Mouse (Mus musculus) hindbrain, embryonic 16.5 days (tissue): ENCODE data around the gene Sesn2. TPM values are rescaled to one million over a fixed set of nuclear protein-coding genes. Genes with fewer than 3 reads are reported as not detected.
"Not testable (repeated sequence)": the region's sequence is repeated elsewhere in the genome, so short reads cannot be mapped to it uniquely, and the experiment has no call there.

Source experiments
- ATAC-seq: fragments of 200-750 bp; cut with Nextera tagmentation; 2 replicates; pipeline ENCODE4 v1.8.0; 2017; ENCODE audit warnings: moderate TSS enrichment, moderate library complexity
- H3K27ac ChIP-seq: fragments of 300-500 bp; sonication (generic); 2 replicates; pipeline ENCODE4 v1.5.1; 2014; ENCODE audit warnings: low read depth, mild to moderate bottlenecking, control low read depth, low read length, moderate library complexity
- H3K27me3 ChIP-seq: fragments of 300-500 bp; sonication (generic); replicated peaks from 2 replicates; pipeline ENCODE4 v1.6.1; 2014; ENCODE audit warnings: low read length; ENCODE audit not compliant: control insufficient read depth, insufficient read depth
- H3K36me3 ChIP-seq: fragments of 300-500 bp; sonication (generic); 2 replicates; pipeline ENCODE4 v1.6.1; 2014; ENCODE audit warnings: mild to moderate bottlenecking, low read length, moderate library complexity, mixed read lengths; ENCODE audit not compliant: control insufficient read depth, insufficient read depth
- H3K4me1 ChIP-seq: fragments of 300-500 bp; sonication (generic); 2 replicates; pipeline ENCODE4 v1.6.1; 2014; ENCODE audit warnings: low read depth, low read length; ENCODE audit not compliant: control insufficient read depth, insufficient read depth
- H3K4me2 ChIP-seq: fragments of 300-500 bp; sonication (generic); 2 replicates; pipeline ENCODE4 v1.6.1; 2014; ENCODE audit warnings: mild to moderate bottlenecking, low read length, control low read depth, moderate library complexity
- H3K4me3 ChIP-seq: fragments of 300-500 bp; sonication (generic); 2 replicates; pipeline ENCODE4 v1.5.1; 2014; ENCODE audit warnings: mild to moderate bottlenecking, low read length, control low read depth, moderate library complexity
- H3K9ac ChIP-seq: fragments of 300-500 bp; sonication (generic); 2 replicates; pipeline ENCODE4 v1.6.1; 2014; ENCODE audit warnings: low read depth, mild to moderate bottlenecking, control low read depth, low read length, moderate library complexity
- H3K9me3 ChIP-seq: fragments of 300-500 bp; sonication (generic); 2 replicates; pipeline ENCODE4 v1.6.1; 2014; ENCODE audit warnings: mild to moderate bottlenecking, low read length, moderate library complexity; ENCODE audit not compliant: control insufficient read depth
- WGBS: fragments of 180-500 bp; shearing (Covaris S2); extraction: QIAGEN DNeasy Blood & Tissue Kit; methylation state at CpG from one replicate; pipeline ENCODE4 v1.1.7; 2014; 5-methylcytosine and 5-hydroxymethylcytosine counted together
- polyA plus RNA-seq: library from polyadenylated mRNA; unstranded; fragments of >200 nt; fragmentation: Nextera tagmentation; extraction: Ambion mirVana; gene quantifications from 2 replicates; pipeline ENCODE4 v1.2.1, GENCODE M21; 2015

Gene Sesn2
- polyA plus RNA-seq, 1 experiment from 2014 or later = 13.3 TPM

DNA sequence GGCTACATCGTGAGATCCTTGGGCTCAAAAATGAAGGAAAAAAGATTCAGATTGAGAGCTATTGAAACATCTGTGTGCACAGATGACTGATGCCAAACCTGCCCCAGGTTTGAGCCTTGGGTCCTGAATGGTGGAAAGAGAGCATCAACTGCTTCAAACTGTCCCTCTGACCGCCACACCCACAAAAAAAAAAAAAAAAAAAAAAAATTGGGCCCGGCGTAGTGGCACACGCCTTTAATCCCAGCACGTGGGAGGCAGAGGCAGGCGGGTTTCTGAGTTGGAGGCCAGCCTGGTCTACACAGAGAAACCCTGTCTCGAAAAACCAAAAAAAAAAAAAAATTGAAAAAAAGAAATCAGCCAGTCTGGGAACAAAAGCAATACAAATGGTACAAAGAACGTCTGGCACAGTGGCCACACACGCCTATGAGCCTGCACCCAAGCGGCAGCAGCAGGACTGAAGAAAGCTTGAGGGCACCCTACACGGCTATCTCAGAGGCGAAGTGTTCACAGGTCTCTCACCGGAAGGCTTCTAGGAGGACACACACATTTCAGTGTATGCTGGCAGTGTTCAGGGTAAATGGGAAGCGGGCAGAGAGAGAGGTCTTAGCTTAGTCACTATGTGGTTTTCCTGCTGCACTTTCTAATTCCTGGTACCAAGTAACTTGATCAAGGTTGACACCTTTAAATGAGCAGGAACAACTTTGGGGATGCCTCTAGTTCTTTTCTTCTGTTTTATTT lies 19.9 kb downstream of the Sesn2 start:
- no peak overlapping the region for H3K27ac ChIP-seq
- WGBS = 90% methylated on average over 15 of the region's 15 CpGs
- H3K4me1 ChIP-seq = no peaks in the 10 kb centered on the region; the same call in 1 of the 2 replicates
- H3K4me2 ChIP-seq = no peak overlapping the region
- no peak overlapping the region for H3K9ac ChIP-seq
- no peaks in the 10 kb centered on the region; the same call in 1 of the 2 replicates for H3K36me3 ChIP-seq
- no peaks in the 10 kb centered on the region for H3K27me3 ChIP-seq
- ATAC-seq = no peak
- no peak overlapping the region for H3K4me3 ChIP-seq
- no peaks in the 10 kb centered on the region for H3K9me3 ChIP-seq

- Histone ChIP-seq H3K9ac (no peak overlapping the region), H3K36me3 (no peaks in the 10 kb centered on the region; the same call in 1 of the 2 replicates), H3K27ac (no peak overlapping the region), H3K4me2 (no peak overlapping the region), H3K4me3 (no peak overlapping the region), H3K9me3 (no peaks in the 10 kb centered on the region), H3K4me1 (no peaks in the 10 kb centered on the region; the same call in 1 of the 2 replicates), H3K27me3 (no peaks in the 10 kb centered on the region)
- WGBS = 87% methylated on average over 6 of the region's 6 CpGs
- ATAC-seq = no peak
Measured at GRCm38 (mm10) chr4:132488976-132489375, 21.3 kb downstream of the Sesn2 start.

GRCm38 (mm10) chr4:132488521-132488920 lies 21.8 kb downstream of the Sesn2 start:
- Histone ChIP-seq H3K9ac (no peak overlapping the region), H3K36me3 (no peaks in the 10 kb centered on the region; the same call in 1 of the 2 replicates), H3K4me3 (no peak overlapping the region), H3K27ac (no peak overlapping the region), H3K4me2 (no peak overlapping the region), H3K4me1 (no peaks in the 10 kb centered on the region; the same call in 1 of the 2 replicates), H3K27me3 (no peaks in the 10 kb centered on the region), H3K9me3 (no peaks in the 10 kb centered on the region)
- ATAC-seq = no peak
- WGBS = 89% methylated on average over 3 of the region's 3 CpGs

DNA sequence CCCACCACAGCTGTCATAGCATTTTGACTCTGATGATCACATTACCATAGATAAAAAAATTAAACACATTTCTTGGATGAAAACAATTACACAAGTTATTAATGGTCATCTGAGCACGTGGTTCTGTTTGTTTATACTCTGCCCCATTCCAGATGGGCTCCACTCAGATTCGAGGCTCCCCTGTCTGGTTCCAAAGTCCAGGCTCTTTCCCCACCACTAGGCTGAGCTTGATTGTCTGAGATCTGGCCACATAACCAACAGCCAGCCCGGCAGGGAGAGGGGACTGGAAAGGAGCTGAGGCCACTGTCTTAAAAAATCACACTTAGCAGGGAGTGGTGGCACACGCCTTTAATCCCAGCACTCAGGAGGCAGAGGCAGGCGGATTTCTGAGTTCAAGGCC lies 25.5 kb downstream of the Sesn2 start:
- H3K36me3 ChIP-seq = no peaks in the 10 kb centered on the region
- H3K9me3 ChIP-seq = no peaks in the 10 kb centered on the region
- H3K4me2 ChIP-seq = no peak overlapping the region
- H3K4me3 ChIP-seq = no peak overlapping the region
- H3K27ac ChIP-seq = no peak overlapping the region
- ATAC-seq = no peak
- H3K4me1 ChIP-seq = no peaks in the 10 kb centered on the region
- no peaks in the 10 kb centered on the region for H3K27me3 ChIP-seq
- WGBS = 78% methylated on average over 5 of the region's 5 CpGs
- H3K9ac ChIP-seq = no peak overlapping the region

- Histone ChIP-seq H3K4me3 (no peak overlapping the region), H3K27ac (no peak overlapping the region), H3K36me3 (no peaks in the 10 kb centered on the region), H3K27me3 (no peaks in the 10 kb centered on the region), H3K9ac (no peak overlapping the region), H3K4me1 (no peaks in the 10 kb centered on the region), H3K4me2 (no peak overlapping the region), H3K9me3 (no peaks in the 10 kb centered on the region)
- 87% methylated on average over 4 of the region's 4 CpGs for WGBS
- no peak for ATAC-seq
Measured at GRCm38 (mm10) chr4:132484231-132484630, 26.1 kb downstream of the Sesn2 start.

DNA sequence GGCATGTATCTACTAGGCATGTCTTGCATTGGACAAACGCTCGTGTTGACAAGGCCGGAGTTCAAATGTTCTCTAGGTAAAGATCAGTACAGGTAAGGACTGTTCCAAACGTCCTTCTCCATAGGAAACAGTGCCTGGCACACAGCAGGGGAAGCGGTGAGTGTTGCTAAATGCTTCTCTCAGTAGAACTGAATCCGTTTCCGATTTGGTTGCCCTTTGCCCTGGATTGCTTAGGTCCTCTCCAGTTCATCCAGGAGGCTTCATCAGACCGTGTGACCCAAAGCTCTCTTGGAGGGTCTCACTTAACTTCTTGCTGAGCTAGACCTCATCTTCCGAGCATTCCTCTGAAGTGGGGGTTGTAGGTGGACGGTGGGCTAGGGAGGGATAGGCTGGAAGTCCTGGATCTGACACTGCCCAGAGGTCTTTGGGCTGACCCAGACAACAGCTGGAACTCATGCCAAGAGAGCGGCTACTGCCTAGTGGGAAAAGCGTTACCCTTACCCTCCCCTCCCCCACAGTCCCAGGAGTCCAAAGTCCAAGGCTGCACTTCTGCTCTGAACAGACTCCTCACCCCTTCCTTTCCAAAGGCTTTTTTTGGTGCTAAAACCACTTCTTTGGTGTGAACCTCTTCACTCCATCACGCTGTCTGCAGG lies 27.2 kb downstream of the Sesn2 start:
- WGBS = 83% methylated on average over 13 of the region's 13 CpGs
- Histone ChIP-seq H3K27me3 (no peaks in the 10 kb centered on the region), H3K9me3 (no peaks in the 10 kb centered on the region), H3K27ac (no peak overlapping the region), H3K4me3 (no peak overlapping the region), H3K36me3 (no peaks in the 10 kb centered on the region), H3K4me2 (no peak overlapping the region), H3K9ac (no peak overlapping the region), H3K4me1 (no peaks in the 10 kb centered on the region)
- ATAC-seq = no peak

DNA sequence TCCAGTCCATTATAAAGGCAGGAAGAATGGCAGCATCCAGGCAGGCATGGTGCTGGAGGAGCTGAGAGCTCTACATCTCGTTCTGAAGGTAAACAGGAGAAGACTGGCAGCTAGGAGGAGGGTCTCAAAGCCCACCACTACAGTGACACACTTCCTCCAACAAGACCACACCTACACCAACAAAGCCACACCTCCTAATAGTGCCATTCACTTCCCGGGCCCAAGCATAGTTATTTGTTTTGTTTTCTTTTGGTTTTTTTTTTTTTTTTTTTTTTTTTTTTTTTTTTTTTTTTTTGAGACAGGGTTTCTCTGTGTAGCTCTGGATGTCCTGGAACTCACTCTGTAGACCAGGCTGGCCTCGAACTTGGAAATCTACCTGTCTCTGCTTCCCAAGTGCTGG lies 28.2 kb downstream of the Sesn2 start:
- H3K36me3 ChIP-seq, H3K9ac ChIP-seq, ATAC-seq, H3K4me3 ChIP-seq, H3K9me3 ChIP-seq, H3K4me2 ChIP-seq, H3K4me1 ChIP-seq, H3K27me3 ChIP-seq, H3K27ac ChIP-seq: not testable (repeated sequence)
- 79% methylated on average over 3 of the region's 3 CpGs for WGBS

DNA sequence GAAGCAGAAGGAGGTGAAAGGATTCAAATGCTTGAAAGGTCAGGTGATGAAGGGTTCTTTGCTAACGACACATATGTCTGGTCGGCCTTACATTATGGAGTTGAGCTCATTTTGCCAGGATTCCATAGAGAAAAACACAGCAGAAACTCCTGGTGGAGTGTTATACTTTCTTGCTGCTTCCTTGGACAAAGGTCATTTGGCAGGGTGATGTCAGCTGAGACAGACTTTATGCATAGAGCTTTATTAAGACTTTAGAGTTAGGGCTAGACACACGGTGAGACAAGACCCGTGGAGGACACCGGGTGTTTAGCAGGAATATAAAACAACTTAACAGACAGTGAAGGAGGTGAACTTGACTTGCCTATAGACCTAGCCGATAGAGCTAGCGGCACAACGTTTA lies 32.5 kb downstream of the Sesn2 start:
- Histone ChIP-seq H3K4me1 (no peaks in the 10 kb centered on the region), H3K4me2 (no peak overlapping the region), H3K36me3 (no peaks in the 10 kb centered on the region), H3K9me3 (no peaks in the 10 kb centered on the region), H3K9ac (no peak overlapping the region), H3K27me3 (no peaks in the 10 kb centered on the region), H3K4me3 (no peak overlapping the region), H3K27ac (no peak overlapping the region)
- 92% methylated on average over 8 of the region's 8 CpGs for WGBS
- ATAC-seq = no peak

DNA sequence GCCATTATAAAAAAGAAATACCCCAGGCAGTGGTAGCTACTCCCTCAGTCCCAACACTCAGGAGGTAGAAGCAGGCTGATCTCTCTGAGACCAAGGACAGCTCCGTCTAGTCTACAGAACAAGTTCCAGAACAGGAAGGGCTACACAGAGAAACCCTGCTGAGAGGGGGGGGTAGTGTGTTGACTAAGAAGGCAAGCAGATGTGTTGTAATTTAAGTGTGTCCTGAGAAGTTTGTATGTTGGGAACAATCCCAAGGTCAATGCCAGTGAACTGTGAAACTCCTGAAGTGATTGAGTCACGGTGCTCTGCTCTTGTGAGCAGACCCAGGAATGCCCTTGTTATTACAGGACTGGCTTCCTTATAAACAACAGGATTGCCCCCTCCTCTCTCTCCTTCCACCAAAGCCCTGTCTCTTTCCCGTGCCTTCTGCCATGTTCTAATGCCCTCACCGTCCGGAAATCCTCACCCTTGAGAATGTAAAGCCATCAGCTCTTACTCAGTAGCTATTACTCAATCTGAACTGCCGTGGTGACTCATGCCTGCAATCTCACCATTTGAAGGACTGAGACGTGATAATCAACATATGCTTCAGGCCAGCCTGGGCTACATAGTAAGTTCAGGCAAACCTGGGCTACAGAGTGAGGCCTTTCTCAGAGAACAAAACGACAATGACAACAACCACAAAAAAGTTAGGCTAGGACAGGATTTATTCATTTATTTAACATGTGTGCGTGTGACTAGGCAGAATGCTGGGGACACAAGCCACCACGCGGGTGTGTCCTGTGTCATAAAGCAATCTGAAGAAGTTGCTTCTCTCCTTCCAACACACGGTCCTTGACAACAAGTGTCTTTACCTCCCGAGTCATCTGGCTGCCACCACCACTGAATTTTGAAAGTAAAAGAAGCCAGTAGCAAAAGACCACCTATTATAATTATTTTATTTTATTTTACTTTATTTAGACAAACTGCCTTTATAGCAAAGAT lies 34.1 kb downstream of the Sesn2 start:
- H3K27ac ChIP-seq = no peak overlapping the region
- ATAC-seq = no peak
- H3K9me3 ChIP-seq = no peaks in the 10 kb centered on the region
- no peak overlapping the region for H3K4me2 ChIP-seq
- WGBS = 84% methylated on average over 13 of the region's 13 CpGs
- H3K9ac ChIP-seq = no peak overlapping the region
- no peak overlapping the region for H3K4me3 ChIP-seq
- H3K27me3 ChIP-seq = no peaks in the 10 kb centered on the region
- H3K36me3 ChIP-seq = no peaks in the 10 kb centered on the region
- no peaks in the 10 kb centered on the region for H3K4me1 ChIP-seq
